Mouse (Mus musculus): Measurements from ENCODE around the gene Sema3g.

DNA sequence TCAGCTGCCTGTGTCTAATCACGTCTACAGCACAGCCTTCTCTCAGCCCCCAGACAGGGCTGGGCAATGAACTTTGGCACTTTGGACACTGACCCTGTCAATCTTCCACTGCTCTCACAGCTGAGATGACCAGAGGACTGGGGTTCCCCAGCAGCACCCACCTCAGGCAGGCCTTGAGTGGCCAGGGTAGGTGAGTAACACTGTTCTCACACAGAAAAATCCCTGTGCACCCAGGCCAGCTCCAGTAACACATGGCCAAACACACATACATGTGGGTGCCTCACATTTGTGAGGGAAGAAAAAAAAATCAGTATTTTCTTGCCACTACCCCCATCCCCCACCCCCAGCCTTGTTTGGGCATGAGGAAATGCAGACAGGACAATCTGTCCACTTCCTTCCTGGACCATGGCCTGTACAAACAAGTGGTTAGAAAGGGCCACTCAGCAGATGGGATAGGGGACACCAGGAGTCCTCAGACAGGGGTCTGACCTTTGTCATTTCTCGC, 34.8 kb upstream of the Sema3g start:
- TF ChIP-seq CTCF (IDR thresholded peaks at IDR 0.05; ENCODE audit: borderline replicate concordance, insufficient read depth, low read depth, low read length) (no peak), POLR2A (IDR thresholded peaks at IDR 0.05; ENCODE audit: borderline replicate concordance, insufficient read depth, low read length) (no peak)

All from cerebellum, adult 2 months (tissue).